Mouse (Mus musculus): ENCODE measurements at regions not wholly inside any gene's neighbourhood (a gene's known extent, or its start where the extent isn't known, plus 50 kb on each side); places are given as distances from the start of the nearest gene placed in this dataset.

GRCm38 (mm10) chr2:147702330-147703063 lies 340.8 kb downstream of the Pax1 start:
- no peak for DNase-seq (ENCODE audit: low spot score in 2 of 2)

- no peak for DNase-seq (ENCODE audit: low spot score in 2 of 2)
These were observed 337.9 kb downstream of the Pax1 start for GRCm38 (mm10) chr2:147699524-147700081.

DNA sequence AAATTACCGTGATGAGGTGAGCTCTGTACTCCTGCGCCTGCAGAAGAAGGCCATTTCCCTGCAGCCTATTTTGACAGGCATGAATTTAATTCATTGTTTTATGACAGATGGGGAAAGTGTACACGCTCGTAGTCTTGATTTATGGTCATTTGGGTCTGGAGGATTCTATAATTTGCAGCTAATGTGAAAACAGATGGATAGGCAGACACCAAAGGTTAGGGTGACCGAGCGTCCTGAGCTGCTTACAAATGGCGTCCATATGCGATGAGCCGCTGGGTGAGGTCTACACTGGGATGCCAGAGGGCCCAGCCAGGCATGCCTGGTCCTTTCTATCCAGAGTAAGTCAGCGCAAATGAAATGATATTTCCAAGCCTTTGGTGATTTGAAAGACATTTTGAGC lies 330.2 kb downstream of the Pax1 start:
- DNase-seq (ENCODE audit: low spot score in 2 of 2), result no peak

- DNase-seq (ENCODE audit: low spot score in 2 of 2), result no peak
These were observed 328.9 kb downstream of the Pax1 start for GRCm38 (mm10) chr2:147690506-147691208.

GRCm38 (mm10) chr2:147688742-147689141 lies 327.0 kb downstream of the Pax1 start:
- DNase-seq (ENCODE audit: low spot score in 2 of 2), result no peak

GRCm38 (mm10) chr2:147656667-147657066 lies 294.9 kb downstream of the Pax1 start:
- DNase-seq (ENCODE audit: low spot score in 2 of 2), result no peak

- no peak for DNase-seq (ENCODE audit: low spot score in 2 of 2)
These were observed 288.5 kb downstream of the Pax1 start for GRCm38 (mm10) chr2:147650229-147650628.

GRCm38 (mm10) chr2:147647972-147648371 lies 286.2 kb downstream of the Pax1 start:
- no peak for DNase-seq (ENCODE audit: low spot score in 2 of 2)

DNA sequence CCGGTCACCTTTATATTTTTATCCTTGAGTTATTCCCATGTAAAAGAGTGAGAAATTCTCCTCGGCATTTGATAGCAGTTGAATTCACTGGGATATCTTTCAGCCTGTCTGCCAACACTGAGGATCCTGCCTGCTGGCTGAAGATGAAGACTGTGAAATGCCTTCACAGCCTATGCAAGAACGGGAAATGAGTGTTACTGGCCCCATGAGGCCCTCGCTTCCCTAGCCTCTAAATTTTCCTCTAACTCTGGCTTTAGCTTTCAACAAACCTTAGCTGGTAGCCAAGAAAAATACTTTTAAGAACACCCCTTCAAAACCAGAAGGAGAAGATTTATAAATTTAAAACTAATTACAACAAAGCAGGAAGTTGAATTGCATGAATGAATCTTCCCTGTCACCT lies 285.8 kb downstream of the Pax1 start:
- DNase-seq (ENCODE audit: low spot score in 2 of 2), result no peak

DNA sequence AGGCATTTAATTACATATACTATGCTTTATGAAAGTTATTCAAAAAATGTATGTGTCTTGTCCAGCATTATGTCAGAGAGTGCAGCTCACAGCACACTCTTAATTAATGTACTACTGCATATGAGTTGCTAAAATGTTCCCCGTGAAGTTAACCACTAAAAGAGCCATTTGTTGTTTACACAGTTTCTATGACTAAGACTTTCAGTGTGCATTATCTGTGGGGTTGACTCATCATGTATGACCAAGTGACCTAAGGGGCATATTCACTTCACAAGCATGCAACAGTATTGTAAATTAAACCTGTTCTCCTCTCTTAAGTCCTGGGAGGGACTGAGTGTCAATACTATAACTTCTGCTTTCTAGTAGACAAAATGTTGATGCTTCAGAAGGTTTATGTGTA lies 276.2 kb downstream of the Pax1 start:
- DNase-seq (ENCODE audit: low spot score in 2 of 2), result no peak

DNA sequence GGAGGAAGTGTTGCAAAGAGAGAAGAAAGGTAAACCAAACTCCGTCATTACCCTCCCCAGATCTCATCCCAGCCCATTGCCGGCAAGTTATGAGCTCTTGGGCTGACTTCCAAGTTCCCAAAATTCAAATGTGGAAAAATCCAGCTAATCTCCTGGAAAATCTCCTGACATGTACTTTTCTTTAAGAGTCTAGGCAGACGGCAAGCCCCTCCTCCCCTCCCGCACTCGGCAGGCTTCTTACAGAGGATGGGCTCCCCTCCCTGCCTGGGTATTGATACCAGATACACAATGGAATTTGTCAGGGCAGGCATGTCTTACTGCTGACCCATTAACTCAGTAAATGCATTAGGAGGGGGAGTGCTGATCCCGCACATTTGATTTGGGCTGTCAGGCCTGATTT lies 271.0 kb downstream of the Pax1 start:
- DNase-seq (ENCODE audit: low spot score in 2 of 2), result no peak

- DNase-seq (ENCODE audit: low spot score in 2 of 2), result no peak
These were observed 268.0 kb downstream of the Pax1 start for GRCm38 (mm10) chr2:147629716-147630115.

- no peak for DNase-seq (ENCODE audit: low spot score in 2 of 2)
These were observed 265.4 kb downstream of the Pax1 start for GRCm38 (mm10) chr2:147627096-147627495.

DNA sequence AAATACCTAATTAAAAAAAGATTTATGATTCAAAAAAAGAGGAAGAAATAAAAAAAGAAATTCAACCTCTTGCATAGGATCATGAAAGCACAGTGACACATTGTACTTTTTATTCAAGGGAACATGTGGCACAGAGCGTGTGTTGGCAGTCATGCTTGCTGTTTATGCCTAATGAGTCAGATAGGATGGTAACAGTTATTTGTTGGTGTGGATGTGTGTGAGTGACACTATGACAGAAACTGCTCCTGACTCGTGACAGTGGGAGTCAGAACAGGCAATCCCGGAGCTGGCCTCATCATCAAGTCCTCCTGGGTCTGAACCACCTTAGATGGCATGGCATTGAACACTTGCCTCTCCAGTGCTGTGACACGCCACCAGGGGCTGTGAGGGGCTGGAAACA lies 261.4 kb downstream of the Pax1 start:
- no peak for DNase-seq (ENCODE audit: low spot score in 2 of 2)

DNA sequence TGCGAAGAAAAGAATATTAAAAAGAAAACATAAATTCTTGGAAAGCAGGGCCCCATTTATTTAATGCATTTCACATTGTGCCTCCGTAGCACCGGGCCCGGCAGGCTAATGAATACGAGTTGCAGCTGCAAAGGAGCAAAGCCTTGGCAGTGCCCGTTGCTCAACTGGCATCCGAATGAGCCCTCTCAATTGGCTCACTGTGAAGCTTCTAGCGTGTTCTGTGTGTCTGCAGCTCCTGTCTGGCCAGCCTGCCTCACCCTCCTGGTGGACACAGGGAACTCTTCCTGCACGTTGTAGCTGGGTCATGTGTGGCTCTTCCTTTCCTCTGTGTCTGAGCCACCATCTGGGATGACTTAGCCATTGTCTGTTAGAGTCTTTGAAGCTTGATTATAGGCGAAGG lies 256.1 kb downstream of the Pax1 start:
- DNase-seq (ENCODE audit: low spot score in 2 of 2), result no peak

DNA sequence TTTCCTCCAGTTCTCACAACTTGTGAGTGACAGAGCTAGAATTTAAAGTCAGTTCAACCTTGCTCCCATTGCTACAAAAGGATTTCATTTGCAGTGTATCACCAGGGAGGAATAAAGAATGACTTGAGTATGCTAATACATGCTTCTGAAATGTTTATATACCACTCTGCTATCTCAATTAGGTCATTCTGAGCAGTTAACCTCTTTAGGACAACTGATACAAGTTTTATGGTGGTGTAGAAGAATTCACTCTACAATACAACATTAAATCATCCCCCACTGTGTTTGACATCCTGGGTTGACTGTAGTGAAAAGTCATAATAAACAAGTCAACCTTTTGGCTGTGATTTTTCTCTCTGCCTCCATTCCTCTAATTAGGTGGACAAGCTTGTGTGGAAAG lies 248.6 kb downstream of the Pax1 start:
- DNase-seq (ENCODE audit: low spot score in 2 of 2), result no peak

GRCm38 (mm10) chr2:147601639-147602038 lies 239.9 kb downstream of the Pax1 start:
- no peak for DNase-seq (ENCODE audit: low spot score in 2 of 2)

- no peak for DNase-seq (ENCODE audit: low spot score in 2 of 2)
These were observed 210.7 kb downstream of the Pax1 start for GRCm38 (mm10) chr2:147572413-147572812.

- no peak for DNase-seq (ENCODE audit: low spot score in 2 of 2)
These were observed 199.5 kb downstream of the Pax1 start for GRCm38 (mm10) chr2:147561220-147561619.

DNA sequence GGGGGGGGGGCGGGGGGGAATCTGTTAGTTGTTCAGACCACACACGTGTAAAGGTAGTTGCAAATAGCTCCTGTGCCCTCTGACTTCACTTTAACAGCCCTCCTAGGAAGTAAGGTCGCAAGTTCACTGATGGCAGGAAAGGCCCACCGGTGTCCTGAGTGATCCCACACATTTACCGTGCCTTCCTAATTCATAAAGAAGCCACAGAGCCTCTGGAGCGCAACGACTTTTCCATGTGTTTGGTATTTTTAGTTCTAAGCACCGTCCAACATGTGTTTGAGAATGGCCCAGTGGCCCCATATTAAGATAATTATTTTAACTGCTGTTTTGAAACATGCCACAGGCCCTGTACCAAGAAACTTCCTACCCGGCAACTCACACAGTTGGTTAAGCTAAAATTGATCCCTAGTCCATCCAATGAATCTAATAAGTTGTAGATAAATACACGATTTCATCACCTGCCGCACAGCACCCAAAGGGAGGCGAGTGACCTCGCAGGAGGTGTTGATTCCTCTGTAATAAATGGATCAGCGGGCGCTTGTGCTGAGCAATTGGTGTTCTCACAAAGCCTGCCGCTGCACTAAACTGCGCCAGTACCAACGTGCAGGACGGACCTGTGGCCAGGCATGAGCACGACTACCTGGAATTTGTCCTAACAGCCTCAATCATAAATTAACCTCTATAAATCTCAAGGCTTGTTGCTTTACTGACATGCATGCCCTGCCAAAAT lies 198.9 kb downstream of the Pax1 start:
- DNase-seq (ENCODE audit: low spot score in 2 of 2), result no peak

DNA sequence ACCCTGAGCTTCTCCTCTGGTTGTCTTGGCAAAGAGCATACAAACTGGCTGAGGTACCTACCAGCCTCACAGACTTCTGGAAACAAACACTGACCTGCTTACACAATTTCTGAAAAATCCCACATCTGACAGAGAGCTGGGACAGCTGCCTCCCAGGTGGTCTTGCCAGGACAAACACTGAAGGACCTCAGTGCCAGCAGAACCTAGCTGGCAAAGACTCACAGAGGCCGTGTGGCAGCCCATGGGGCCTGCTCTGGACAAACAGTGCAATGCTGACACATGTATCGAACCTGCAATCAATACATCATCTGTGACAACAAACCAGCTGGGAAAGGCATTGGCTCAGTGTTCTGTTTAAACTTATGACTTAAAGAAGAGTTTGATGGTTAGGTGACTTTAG lies 167.4 kb downstream of the Pax1 start:
- DNase-seq (ENCODE audit: low spot score in 2 of 2), result no peak

DNA sequence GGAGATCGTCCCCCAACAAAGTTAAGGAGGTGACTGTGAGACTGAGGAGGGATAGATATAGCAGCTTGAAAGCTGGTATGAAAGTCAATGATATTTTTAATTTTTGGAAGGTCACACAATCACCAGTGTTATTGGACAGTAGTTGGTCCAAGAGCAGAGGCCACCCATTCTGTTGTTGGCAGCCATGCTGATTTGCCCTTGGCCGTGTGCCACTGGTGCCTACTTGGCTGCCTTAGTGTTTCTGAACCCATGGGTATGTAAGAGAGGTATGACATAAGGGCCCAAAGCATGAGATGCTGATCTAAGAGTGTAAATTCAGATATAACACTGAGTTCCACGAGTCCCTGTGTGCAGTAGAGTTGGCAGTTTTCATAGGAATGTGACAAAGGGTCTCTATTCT lies 153.7 kb downstream of the Pax1 start:
- DNase-seq (ENCODE audit: low spot score in 2 of 2), result no peak

DNA sequence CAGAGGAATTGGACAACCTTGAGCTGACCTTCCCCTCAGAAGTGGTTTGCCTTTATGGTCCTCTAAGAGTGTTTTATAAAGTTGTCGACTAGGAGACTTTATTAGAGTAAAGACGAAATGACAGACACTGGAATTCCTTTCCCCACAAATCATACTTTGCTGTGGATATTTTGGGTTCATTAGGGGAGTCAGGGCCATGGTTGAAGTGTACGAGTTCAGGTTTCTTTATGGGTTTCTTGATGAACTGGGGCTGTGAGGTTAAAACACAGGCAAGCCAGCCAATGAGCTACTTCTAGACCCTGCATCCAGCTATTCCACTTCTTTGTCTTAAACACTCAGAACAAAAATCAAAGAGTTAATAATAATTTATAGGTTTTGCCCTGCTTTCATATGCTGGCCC lies 153.0 kb downstream of the Pax1 start:
- no peak for DNase-seq (ENCODE audit: low spot score in 2 of 2)

Data from natural killer cell, adult 2 months (primary cell).